Mouse (Mus musculus) ES-E14 (cell line): ENCODE data around the gene Fktn. TPM values are rescaled to one million over a fixed set of nuclear protein-coding genes. Genes with fewer than 3 reads are reported as not detected.

Experiments used
- DNase-seq: peaks from one replicate; pipeline ENCODE4 v3.0.0-alpha.2; 2013; ENCODE audit warnings: low read depth, low spot score
- H3K27ac ChIP-seq: 2 replicates; pipeline ENCODE4 v1.5.1; 2012; ENCODE audit warnings: low read depth, mild to moderate bottlenecking, low read length, moderate library complexity, mixed read lengths; ENCODE audit not compliant: poor library complexity, insufficient read depth, severe bottlenecking
- H3K36me3 ChIP-seq: 2 replicates; pipeline ENCODE4 v1.6.1; 2012; ENCODE audit warnings: mild to moderate bottlenecking, low read length, moderate library complexity, mixed read lengths; ENCODE audit not compliant: control insufficient read depth, poor library complexity, insufficient read depth, severe bottlenecking
- H3K4me1 ChIP-seq, 2 experiments: fragments of 150-350 bp in 1 of 2; sonication (generic) in 1 of 2; 2 replicates each; pipeline ENCODE4 v1.6.1; 2012; ENCODE audit warnings: low read length in 2 of 2, mild to moderate bottlenecking in 1 of 2, mixed read lengths in 1 of 2; ENCODE audit not compliant: control insufficient read depth in 2 of 2, insufficient read depth in 2 of 2, poor library complexity in 1 of 2
- H3K4me3 ChIP-seq, 2 experiments: fragments of 150-350 bp in 1 of 2; sonication (generic) in 1 of 2; 2 replicates each; pipeline ENCODE4 v1.5.1; 2012; ENCODE audit warnings: low read length in 2 of 2, low read depth in 1 of 2, mild to moderate bottlenecking in 1 of 2, mixed read lengths in 1 of 2; ENCODE audit not compliant: insufficient read depth in 1 of 2, poor library complexity in 1 of 2, severe bottlenecking in 1 of 2
- H3K9ac ChIP-seq: 2 replicates; pipeline ENCODE4 v1.6.1; 2012; ENCODE audit warnings: low read depth, mild to moderate bottlenecking, low read length, mixed read lengths; ENCODE audit not compliant: poor library complexity, insufficient read depth, severe bottlenecking
- H3K9me3 ChIP-seq: fragments of 150-350 bp; sonication (generic); 2 replicates; pipeline ENCODE4 v1.6.1; 2012; ENCODE audit warnings: low read depth, mild to moderate bottlenecking, low read length; ENCODE audit not compliant: control insufficient read depth, insufficient read depth
- CHD2 ChIP-seq: IDR thresholded peaks from 2 replicates; pipeline ENCODE4 v1.6.1; 2014; ENCODE audit warnings: mild to moderate bottlenecking, low read depth, low read length, inconsistent platforms
- HCFC1 ChIP-seq: IDR thresholded peaks from 2 replicates; pipeline ENCODE4 v1.6.1; 2012; ENCODE audit warnings: low read length, inconsistent platforms, borderline replicate concordance; ENCODE audit not compliant: insufficient read depth
- MAFK ChIP-seq: IDR thresholded peaks from 2 replicates; pipeline ENCODE4 v1.6.1; 2014; ENCODE audit warnings: mild to moderate bottlenecking, low read depth, low read length, inconsistent platforms; ENCODE audit not compliant: insufficient read depth
- ZC3H11A ChIP-seq: IDR thresholded peaks from 2 replicates; pipeline ENCODE4 v1.6.1; 2012; ENCODE audit warnings: low read depth, mild to moderate bottlenecking, inconsistent platforms, low read length, borderline replicate concordance
- ZNF384 ChIP-seq: IDR thresholded peaks from 2 replicates; pipeline ENCODE4 v1.6.1; 2012; ENCODE audit warnings: low read depth, low read length, inconsistent platforms
- in situ Hi-C, 2 experiments: fragments of 600-800 bp; cut with MboI; formaldehyde crosslinking; loops; one replicate each; pipeline ENCODE4 v1.15.1; 2025; ENCODE audit warnings: low sequenced_read_pairs in 2 of 2, inconsistent platforms in 1 of 2; ENCODE audit not compliant: unreplicated experiment in 2 of 2
- total RNA-seq: library from RNA; depleted of rRNA; stranded (reverse); fragments of 300-350 nt; gene quantifications from 2 replicates; pipeline ENCODE4 v1.2.3, GENCODE M21; 2012

Fktn gene
- total RNA-seq, 1 experiment: 19.6 TPM

DNA sequence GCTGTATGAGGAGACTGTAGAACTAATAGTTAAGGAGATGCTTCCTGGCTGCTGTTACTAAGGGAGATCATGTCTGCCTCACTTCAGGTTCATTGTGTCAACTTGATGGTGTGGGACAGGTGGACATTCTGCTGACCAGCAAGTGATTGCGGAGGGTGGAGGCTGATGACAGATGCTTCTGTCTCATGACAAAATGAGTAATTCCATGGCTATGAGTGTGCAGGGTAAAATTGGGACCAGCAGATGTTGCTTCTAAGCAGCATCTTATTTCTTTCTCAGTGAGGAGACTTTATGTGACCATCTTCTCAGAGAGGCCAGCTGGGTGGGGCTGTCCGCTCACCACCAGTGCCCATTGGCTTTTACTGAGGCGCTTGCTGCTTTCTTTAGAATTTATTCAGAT, 45.9 kb downstream of the Fktn start:
- Histone ChIP-seq H3K9ac (no peak overlapping the region), H3K9me3 (no peaks in the 10 kb centered on the region), H3K4me3 (no peak overlapping the region), H3K36me3 (no peaks in the 10 kb centered on the region; the same call in 1 of the 2 replicates), H3K27ac (no peak overlapping the region), H3K4me1 (no peaks in the 10 kb centered on the region)
- DNase-seq: no peak
- TF ChIP-seq CHD2: no peak
- TF ChIP-seq HCFC1: no peak
- no peak for TF ChIP-seq MAFK
- no peak for TF ChIP-seq ZNF384
- TF ChIP-seq ZC3H11A: no peak
- in situ Hi-C loops: no loop called here

DNA sequence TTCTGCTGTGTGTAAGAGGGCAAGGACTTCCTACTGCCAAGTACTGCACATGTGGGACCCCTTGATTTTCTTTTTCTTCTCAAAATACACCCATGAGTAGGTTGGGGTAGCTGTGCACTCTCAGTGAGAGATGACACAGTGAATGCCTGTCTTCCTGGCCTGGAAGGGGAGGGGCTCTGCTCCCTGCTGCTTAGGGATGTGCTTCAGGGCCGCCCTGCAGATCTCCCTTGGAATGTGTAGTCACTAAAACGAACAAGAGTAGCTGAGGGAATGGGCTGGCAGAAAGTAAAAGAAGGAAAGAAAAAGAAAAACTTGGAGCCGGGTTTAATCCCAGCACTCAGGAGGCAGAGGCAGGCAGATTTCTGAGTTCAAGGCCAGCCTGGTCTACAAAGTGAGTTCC, 48.7 kb downstream of the Fktn start:
- Histone ChIP-seq H3K27ac (no peak overlapping the region), H3K4me1 (no peaks in the 10 kb centered on the region), H3K36me3 (no peaks in the 10 kb centered on the region; the same call in 1 of the 2 replicates), H3K9ac (no peak overlapping the region), H3K9me3 (no peaks in the 10 kb centered on the region), H3K4me3 (no peak overlapping the region)
- in situ Hi-C loops: no loop called here
- DNase-seq: no peak
- TF ChIP-seq ZNF384 (no peak), CHD2 (no peak), MAFK (no peak)

DNA sequence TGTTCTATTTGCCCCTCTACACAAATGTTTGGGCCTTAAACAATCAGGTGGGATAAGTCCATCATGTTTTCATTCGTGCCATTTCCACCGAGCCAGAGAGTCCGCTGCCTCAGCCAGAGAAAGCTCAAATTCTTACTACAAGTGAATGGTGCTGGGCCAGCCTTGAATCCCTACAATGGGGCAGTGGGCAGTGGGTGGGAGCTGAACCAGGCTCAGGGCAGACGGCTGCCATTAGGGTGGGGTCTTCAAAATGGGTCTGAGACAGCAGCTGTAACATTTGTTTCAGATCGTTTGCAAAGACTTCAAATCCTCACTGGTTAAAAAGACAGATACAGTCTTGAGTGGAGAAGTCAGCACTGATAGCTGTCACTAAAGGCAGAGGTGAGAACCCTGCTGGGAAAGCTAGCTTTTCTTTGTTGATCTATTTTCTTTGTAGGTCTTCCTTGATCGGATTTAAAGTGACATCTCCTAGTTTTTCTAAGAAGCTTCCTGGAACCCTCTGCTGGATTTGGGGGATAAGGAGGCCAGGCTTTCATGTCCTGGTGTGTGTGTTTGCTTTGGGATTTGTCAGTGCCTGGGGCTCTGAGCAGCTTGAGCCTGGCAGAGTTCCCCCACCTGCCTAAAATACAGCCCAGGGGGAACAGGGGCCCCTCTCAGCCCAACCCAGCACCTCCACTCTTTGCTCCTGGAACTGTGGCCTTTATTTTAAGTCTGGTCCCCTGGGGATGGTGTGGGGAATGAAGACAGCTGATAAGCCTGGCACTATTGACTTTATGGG, 57.3 kb downstream of the Fktn start:
- H3K9me3 ChIP-seq: no peaks in the 10 kb centered on the region
- in situ Hi-C loops: no loop called here
- no peak for TF ChIP-seq ZNF384
- TF ChIP-seq CHD2: no peak
- TF ChIP-seq MAFK: no peak
- TF ChIP-seq ZC3H11A: no peak
- TF ChIP-seq HCFC1: no peak

DNA sequence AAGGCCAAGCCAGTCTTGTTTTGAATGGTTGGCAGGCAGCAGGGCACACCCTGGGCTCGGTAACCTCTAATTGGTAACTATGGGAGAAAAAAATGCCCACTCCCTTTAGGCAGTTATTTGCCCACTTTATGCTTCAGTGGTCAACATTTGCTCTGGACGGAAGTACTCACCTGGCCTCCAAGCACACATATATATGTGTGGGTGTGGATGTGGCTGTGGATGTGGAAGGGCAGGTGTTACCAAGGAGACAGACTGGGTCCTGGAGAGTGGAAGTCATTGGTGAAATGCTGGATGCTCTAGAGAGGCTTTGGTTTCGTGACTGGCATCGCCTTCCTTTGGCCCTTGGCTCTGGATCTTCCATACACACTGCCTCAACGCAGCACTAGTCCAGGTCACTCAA, 58.2 kb downstream of the Fktn start:
- Histone ChIP-seq H3K27ac (no peak overlapping the region), H3K36me3 (no peaks in the 10 kb centered on the region; the same call in 1 of the 2 replicates), H3K4me1 (peaks cover 0 to 2% of the 10 kb centered on the region in 2 experiments; a peak in 1 of 4 replicates), H3K4me3 (no peak overlapping the region), H3K9ac (no peak overlapping the region), H3K9me3 (no peaks in the 10 kb centered on the region)
- in situ Hi-C loops: no loop called here
- no peak for TF ChIP-seq MAFK
- no peak for TF ChIP-seq CHD2
- no peak for TF ChIP-seq ZC3H11A
- TF ChIP-seq ZNF384: no peak
- TF ChIP-seq HCFC1: no peak
- DNase-seq: no peak

More for the DNA sequence above, 57.3 kb downstream of the Fktn start:
- Histone ChIP-seq H3K27ac (no peak overlapping the region), H3K4me1 (peaks cover 0 to 2% of the 10 kb centered on the region in 2 experiments; a peak in 1 of 4 replicates), H3K4me3 (no peak overlapping the region), H3K36me3 (no peaks in the 10 kb centered on the region; the same call in 1 of the 2 replicates), H3K9ac (no peak overlapping the region)
- no peak for DNase-seq
